Mouse (Mus musculus) adipose tissue, adult 10 weeks (tissue): ENCODE measurements around the gene Pcare. TPM values are rescaled to one million over a fixed set of nuclear protein-coding genes. Genes with fewer than 3 reads are reported as not detected.

Experiments
- polyA plus RNA-seq: library from polyadenylated mRNA; stranded (reverse); fragments of 350-450 nt; fragmentation: Illumina TruSeq; extraction: RNeasy Lipid Tissue Mini Kit (QIAGEN cat#74804); gene quantifications from one replicate; pipeline ENCODE4 v1.2.3, GENCODE M21; 2014; ENCODE audit warnings: low read depth, low replicate concordance

Gene Pcare
- polyA plus RNA-seq, result 0.05 TPM

DNA sequence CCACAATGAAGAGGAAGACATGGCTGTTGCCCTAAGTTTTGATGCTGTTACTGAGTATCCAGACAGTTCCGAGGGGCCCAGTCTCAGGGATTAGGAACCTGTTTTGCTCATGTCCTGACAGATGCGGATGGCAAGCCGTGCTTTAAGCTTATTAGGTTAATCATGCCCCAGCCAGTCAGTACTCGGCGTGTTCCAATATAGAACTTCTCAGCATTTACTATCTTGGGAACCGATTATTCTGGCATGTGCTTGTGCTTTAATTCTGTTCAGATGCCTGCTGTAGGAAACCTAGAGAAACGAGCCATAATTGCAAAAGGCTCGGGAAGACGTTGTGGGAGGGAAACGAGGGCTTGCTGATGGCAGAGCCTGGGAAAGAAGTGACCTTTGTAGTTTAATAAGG lies at the start of gene Pcare:
Pcare (minus strand) TSS at position 64 of the 400 bp plus-strand sequence.

GRCm38 (mm10) chr17:71768173-71768572 lies 15.5 kb upstream of the Pcare start, which contains the start of gene Clip4:
Gene Clip4 (plus strand): TSS chr17:71768473.

Other genes with a start within 250 kb of the Pcare start
- 1.3 TPM for gene Ndc80, start 226.0 kb downstream of the Pcare start, polyA plus RNA-seq
- 2.5 TPM for gene Spdya, start 200.8 kb downstream of the Pcare start, polyA plus RNA-seq
- 30.3 TPM for gene Wdr43, start 137.0 kb downstream of the Pcare start, polyA plus RNA-seq
- gene Togaram2, start 79.6 kb downstream of the Pcare start, polyA plus RNA-seq, result 3.0 TPM
- 11.5 TPM for gene Clip4, start 15.6 kb upstream of the Pcare start, polyA plus RNA-seq